Mouse (Mus musculus) erythroblast, embryonic 14.5 days (primary cell): ENCODE measurements around the gene St3gal4. TPM values are rescaled to one million over a fixed set of nuclear protein-coding genes. Genes with fewer than 3 reads are reported as not detected.

Experiments used
- H3K27me3 ChIP-seq: 2 replicates; pipeline ENCODE4 v1.6.1; 2012; ENCODE audit warnings: inconsistent platforms; ENCODE audit not compliant: control insufficient read depth
- H3K36me3 ChIP-seq: 2 replicates; pipeline ENCODE4 v1.6.1; 2012; ENCODE audit warnings: mild to moderate bottlenecking, inconsistent platforms; ENCODE audit not compliant: control insufficient read depth
- H3K4me1 ChIP-seq: 2 replicates; pipeline ENCODE4 v1.6.1; 2012; ENCODE audit warnings: inconsistent platforms; ENCODE audit not compliant: control insufficient read depth
- H3K4me3 ChIP-seq: replicated peaks from 2 replicates; pipeline ENCODE3; 2012; ENCODE audit warnings: moderate library complexity, mild to moderate bottlenecking, inconsistent platforms
- H3K9me3 ChIP-seq: 2 replicates; pipeline ENCODE4 v1.6.1; 2012; ENCODE audit warnings: low read length, inconsistent platforms, mixed read lengths; ENCODE audit not compliant: control insufficient read depth
- GATA1 ChIP-seq: IDR thresholded peaks from 2 replicates; pipeline ENCODE4 v1.6.1; 2012; ENCODE audit warnings: low read length, inconsistent platforms, mixed read lengths
- TAL1 ChIP-seq: IDR thresholded peaks from 3 replicates; pipeline ENCODE4 v1.6.1; 2012; ENCODE audit warnings: low read length, inconsistent platforms, mixed read lengths
- polyA plus RNA-seq: library from polyadenylated mRNA; stranded (reverse); fragments of >175 nt; gene quantifications from 2 replicates; pipeline ENCODE4 v1.2.3, GENCODE M21; 2012

St3gal4 gene
- polyA plus RNA-seq, 1 experiment = 3.7 TPM

DNA sequence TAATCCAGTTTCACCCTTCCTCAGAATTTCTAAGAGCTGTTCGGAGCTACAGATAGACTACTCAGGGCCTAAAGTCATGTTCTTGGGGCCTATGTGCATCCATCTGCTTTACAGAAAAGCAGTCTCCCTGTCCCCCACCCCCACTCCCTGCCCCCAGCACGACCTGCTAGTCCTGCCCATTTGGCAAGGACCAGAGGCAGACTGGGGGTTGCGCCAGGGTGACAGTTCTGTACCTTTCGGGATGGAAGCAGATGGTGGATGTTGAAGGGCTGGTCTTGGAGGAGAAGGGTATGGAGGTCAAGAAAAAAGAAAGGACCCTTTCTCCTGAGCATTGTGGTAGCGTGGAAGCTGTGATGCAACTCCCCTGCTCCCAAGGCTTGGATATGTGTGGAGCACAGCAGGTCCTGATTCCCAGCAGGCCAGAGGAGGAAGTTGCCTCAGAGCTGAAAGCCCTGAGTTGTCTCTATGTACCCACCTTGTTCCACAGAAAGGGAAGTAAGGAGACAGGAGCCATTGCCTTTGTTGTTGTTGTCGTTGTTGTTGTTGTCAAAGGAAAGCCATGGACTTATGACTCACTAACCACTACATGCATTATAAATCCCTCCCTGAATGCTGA lies 91.6 kb downstream of the St3gal4 start:
- Histone ChIP-seq H3K4me3 (no peak overlapping the region), H3K9me3 (no peaks in the 10 kb centered on the region), H3K27me3 (peaks cover 36% of the 10 kb centered on the region), H3K36me3 (no peaks in the 10 kb centered on the region), H3K4me1 (no peaks in the 10 kb centered on the region)
- TF ChIP-seq GATA1 = no peak
- no peak for TF ChIP-seq TAL1

DNA sequence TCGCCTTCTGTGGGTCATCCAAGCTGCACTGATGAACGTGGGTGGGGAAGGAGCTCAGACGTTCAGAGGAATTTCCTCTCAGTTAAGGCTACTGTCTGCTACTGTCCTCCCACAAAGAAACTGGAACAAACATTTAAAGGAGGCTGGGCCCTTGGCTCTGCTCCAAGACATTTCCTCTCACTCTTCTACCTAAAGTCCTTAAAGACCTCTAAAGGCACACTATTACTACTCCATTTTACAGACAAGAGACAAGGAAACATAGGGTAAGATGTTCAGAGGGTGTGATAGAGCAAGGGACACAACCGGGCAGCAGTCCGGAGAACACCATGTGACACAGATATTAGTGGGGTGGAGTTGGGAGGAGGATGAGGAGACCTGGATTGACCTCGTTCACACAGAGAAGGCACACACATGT lies 92.2 kb downstream of the St3gal4 start:
- Histone ChIP-seq H3K4me3 (no peak overlapping the region), H3K27me3 (peaks cover 36% of the 10 kb centered on the region)
- TF ChIP-seq GATA1 (no peak), TAL1 (no peak)

DNA sequence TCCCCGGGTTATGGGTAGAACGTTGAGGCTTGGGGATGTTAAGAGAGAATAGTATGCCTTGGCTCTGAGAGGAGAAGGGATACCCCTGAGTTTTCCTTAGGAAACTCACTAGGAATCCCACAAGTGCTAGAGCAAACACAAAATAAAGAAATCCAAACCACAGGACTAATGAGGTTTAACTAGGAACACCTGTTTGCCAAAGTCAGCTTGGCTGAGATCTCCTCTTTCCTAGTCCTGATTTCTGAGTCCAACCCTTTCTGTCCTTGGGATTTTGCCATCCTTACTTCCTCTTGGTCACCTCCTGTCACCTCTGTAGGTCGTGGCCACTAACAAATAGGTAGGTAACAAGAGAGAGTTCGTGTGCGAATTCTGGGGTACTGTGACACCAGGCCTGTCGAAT lies 92.8 kb downstream of the St3gal4 start:
- Histone ChIP-seq H3K27me3 (peaks cover 36% of the 10 kb centered on the region), H3K4me3 (no peak overlapping the region), H3K36me3 (no peaks in the 10 kb centered on the region), H3K9me3 (no peaks in the 10 kb centered on the region), H3K4me1 (no peaks in the 10 kb centered on the region)
- no peak for TF ChIP-seq GATA1
- no peak for TF ChIP-seq TAL1

More for the DNA sequence above, 92.2 kb downstream of the St3gal4 start:
- H3K4me1 ChIP-seq = no peaks in the 10 kb centered on the region
- H3K36me3 ChIP-seq = no peaks in the 10 kb centered on the region
- H3K9me3 ChIP-seq = no peaks in the 10 kb centered on the region

DNA sequence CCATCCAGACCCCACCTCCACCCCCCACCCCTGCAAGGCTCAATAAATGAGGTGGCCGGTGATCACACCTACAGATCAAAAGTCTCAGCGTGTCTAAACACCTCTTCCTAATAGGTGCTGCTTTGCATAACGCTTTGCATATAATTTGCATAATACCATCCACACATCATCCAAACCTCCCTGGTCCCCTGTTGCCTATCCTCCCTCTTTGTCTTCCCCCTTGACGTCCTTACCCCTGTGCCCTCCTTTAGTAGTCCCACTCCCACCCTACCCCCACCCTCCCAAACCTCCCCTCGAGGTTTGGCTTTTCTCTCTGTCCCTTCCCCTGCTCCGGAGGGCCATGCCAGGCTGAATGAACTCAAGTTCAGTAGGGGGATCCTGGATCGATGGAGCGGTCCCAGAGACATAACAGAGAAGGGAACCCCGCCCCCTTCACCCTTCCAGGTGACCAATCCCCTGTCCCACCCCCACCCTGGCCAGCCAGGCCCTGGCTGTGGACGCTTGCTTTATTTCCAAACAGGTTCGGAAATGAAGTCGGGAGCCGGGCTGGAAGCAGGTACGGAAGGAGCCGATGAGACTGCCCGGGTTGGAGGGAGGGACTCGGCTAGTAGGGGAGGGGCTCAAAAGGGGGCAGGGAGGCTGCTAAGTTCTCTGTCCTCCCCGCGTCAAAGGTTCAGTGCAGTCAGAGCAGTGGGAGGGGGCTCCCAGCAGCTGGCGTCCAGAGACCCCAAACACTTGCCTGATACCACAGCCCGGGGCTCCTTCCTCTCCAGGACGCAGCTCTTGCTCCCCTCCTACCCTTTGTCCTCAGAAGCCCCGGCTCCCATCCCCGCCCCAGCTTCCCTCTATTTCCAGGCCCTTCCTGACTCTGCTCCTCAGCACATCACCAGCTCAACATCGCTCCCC lies 94.2 kb downstream of the St3gal4 start:
- no peak overlapping the region for H3K4me3 ChIP-seq

DNA sequence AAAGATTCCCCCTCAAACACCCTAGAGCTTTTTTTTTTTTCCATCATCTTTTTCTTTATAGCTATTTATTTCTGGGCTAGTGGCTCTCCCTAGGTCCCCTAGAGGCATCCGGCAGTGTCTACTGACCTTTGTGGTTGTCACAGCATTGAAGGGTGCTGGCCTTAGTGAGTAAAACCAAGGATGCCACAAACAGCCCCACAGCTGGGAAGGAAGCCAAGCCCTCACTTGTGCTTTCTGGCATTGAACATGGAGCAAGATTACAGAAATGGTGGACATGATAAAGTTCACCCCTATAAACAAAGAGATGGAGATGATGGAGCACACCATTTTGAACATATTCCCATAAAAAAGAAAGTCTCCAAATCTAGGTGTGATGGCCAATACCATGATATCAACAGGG lies 97.3 kb downstream of the St3gal4 start:
- no peak overlapping the region for H3K4me3 ChIP-seq
- peaks cover 52% of the 10 kb centered on the region for H3K27me3 ChIP-seq
- H3K4me1 ChIP-seq = peaks cover 1% of the 10 kb centered on the region; the same call in 1 of the 2 replicates
- TF ChIP-seq GATA1 (no peak), TAL1 (no peak)
- H3K36me3 ChIP-seq = no peaks in the 10 kb centered on the region
- no peaks in the 10 kb centered on the region for H3K9me3 ChIP-seq

More for the DNA sequence above, 94.2 kb downstream of the St3gal4 start:
- TF ChIP-seq GATA1 (no peak), TAL1 (no peak)
- Histone ChIP-seq H3K36me3 (no peaks in the 10 kb centered on the region), H3K27me3 (peaks cover 38% of the 10 kb centered on the region), H3K9me3 (no peaks in the 10 kb centered on the region), H3K4me1 (no peaks in the 10 kb centered on the region)

DNA sequence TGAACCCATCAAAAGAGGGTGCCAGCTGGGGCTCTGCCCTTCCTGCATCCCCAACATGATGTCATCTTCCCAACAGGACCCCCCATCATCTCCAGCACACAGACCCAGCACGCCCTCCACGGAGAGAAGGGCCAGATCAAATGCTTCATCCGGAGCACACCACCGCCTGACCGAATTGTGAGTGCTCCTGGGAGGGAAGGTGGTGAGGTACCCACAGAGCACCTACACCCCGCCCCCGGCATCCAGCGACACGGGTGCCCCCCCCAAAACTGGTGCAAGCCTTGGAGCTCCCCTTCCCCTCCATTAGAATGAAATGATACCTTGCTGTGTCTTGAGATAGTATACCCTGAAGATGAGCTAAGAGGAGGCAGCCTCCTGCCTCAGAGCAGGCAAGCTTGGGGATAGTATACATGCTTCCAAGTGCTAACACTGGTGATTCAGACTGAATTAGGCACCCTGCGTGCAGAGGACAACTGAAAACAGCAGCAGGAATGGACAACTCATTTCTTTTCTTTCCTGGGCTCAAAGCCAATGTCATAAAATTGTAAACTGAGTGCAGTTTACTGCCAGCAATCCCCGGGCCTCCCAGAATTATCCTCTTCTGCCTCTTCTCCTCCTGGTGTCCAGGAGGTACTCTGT lies 98.9 kb downstream of the St3gal4 start:
- Histone ChIP-seq H3K4me3 (no peak overlapping the region), H3K36me3 (no peaks in the 10 kb centered on the region), H3K9me3 (no peaks in the 10 kb centered on the region), H3K27me3 (peaks cover 38% of the 10 kb centered on the region), H3K4me1 (peaks cover 2% of the 10 kb centered on the region; the same call in 1 of the 2 replicates)
- TF ChIP-seq GATA1 = no peak
- TF ChIP-seq TAL1 = no peak

DNA sequence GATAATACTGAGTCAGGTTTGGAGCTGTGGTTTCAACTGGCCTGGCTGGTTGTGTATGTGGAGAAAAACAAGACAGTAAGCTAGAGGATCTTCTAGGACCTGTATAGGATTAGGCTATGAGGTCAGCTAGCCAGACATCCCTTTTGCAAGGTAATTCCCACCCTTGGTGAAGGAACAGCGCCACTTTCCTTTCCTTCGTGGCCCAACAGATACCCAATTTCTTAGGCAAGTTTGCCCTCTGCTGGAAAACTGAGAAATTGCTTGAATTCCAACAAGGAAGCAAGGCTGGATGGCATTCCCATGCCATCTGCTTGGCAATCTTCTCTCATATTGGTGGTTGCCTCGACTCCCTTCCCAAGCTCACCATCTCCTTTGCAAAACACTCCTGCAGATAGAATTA lies 99.7 kb downstream of the St3gal4 start:
- TF ChIP-seq GATA1 (no peak), TAL1 (no peak)
- Histone ChIP-seq H3K27me3 (peaks cover 30% of the 10 kb centered on the region), H3K4me1 (peaks cover 2% of the 10 kb centered on the region; the same call in 1 of the 2 replicates), H3K4me3 (no peak overlapping the region), H3K9me3 (no peaks in the 10 kb centered on the region), H3K36me3 (no peaks in the 10 kb centered on the region)

DNA sequence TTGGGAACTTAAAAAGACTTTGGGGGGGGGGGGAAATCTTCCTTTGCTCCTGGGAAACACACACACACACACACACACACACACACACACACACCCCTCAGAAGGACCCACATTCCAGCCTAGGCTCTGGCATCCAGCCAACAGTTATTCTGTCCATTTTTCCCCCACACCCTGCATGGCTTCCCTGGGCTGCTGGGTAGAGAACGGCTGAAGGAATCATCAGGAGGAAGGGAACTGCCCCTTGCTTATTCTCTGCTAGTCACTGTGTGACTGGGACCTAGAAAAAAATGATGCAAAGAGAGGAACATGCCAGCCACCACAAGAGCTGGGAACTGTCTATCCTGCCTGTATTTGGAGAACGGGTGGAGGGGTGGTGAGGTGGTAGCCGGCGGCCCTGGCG lies 101.0 kb downstream of the St3gal4 start:
- TF ChIP-seq GATA1 (no peak), TAL1 (no peak)
- Histone ChIP-seq H3K4me3 (no peak overlapping the region), H3K27me3 (peaks cover 19% of the 10 kb centered on the region), H3K36me3 (no peaks in the 10 kb centered on the region), H3K4me1 (peaks cover 2% of the 10 kb centered on the region; the same call in 1 of the 2 replicates), H3K9me3 (no peaks in the 10 kb centered on the region)

DNA sequence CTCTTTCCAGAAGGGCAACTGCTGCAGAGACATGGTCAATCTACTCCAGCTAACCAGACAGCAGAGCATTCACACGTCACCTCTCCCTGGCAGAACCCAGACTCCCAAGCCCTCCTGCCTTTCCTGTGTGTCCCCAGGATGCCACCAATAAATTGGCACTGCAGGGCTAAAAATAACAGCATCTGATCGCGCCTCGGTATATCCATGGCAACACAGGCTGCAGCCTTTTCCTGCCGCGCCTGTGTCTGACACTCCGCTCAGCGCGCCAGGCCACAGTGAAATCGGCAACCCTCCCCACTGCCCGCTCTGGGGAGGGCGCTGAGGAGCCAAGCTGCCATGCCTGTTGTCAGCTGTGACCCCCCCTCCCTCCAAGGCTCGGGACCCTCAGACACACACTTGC lies 101.5 kb downstream of the St3gal4 start:
- TF ChIP-seq TAL1 = no peak
- TF ChIP-seq GATA1 = no peak
- peaks cover 2% of the 10 kb centered on the region; the same call in 1 of the 2 replicates for H3K4me1 ChIP-seq
- peaks cover 19% of the 10 kb centered on the region for H3K27me3 ChIP-seq
- no peak overlapping the region for H3K4me3 ChIP-seq
- no peaks in the 10 kb centered on the region for H3K9me3 ChIP-seq
- no peaks in the 10 kb centered on the region for H3K36me3 ChIP-seq
